Mouse (Mus musculus) CH12F3 (cell line): Measurements from ENCODE around the gene Hmox1.

Experiments used
- in situ Hi-C: fragments of 300-500 bp; cut with MboI; formaldehyde crosslinking; loops from 2 replicates; pipeline ENCODE4 v1.14.3; 2020; ENCODE audit warnings: low sequenced_read_pairs

Hmox1 gene

GRCm38 (mm10) chr8:75093399-75094156, at the start of gene Hmox1:
Hmox1 (plus strand) TSS chr8:75093621.
- in situ Hi-C loops = no loop called here

- in situ Hi-C loops = no loop called here
These were observed 47.1 kb upstream of the Hmox1 start for GRCm38 (mm10) chr8:75046303-75046702.

GRCm38 (mm10) chr8:75047784-75048183, 45.6 kb upstream of the Hmox1 start:
- in situ Hi-C loops = no loop called here

GRCm38 (mm10) chr8:75053342-75053741, 40.1 kb upstream of the Hmox1 start:
- in situ Hi-C loops = no loop called here

- in situ Hi-C loops = no loop called here
These were observed 37.7 kb upstream of the Hmox1 start for GRCm38 (mm10) chr8:75055673-75056072.

- in situ Hi-C loops = no loop called here
These were observed 33.4 kb upstream of the Hmox1 start for GRCm38 (mm10) chr8:75060022-75060421.

- in situ Hi-C loops = no loop called here
These were observed 32.6 kb upstream of the Hmox1 start for GRCm38 (mm10) chr8:75060815-75061214.

GRCm38 (mm10) chr8:75063290-75063689, 30.1 kb upstream of the Hmox1 start:
- in situ Hi-C loops = no loop called here

GRCm38 (mm10) chr8:75064790-75065189, 28.6 kb upstream of the Hmox1 start:
- in situ Hi-C loops = no loop called here

GRCm38 (mm10) chr8:75067287-75067686, 26.1 kb upstream of the Hmox1 start:
- in situ Hi-C loops = no loop called here

GRCm38 (mm10) chr8:75070297-75070696, 23.1 kb upstream of the Hmox1 start:
- in situ Hi-C loops = no loop called here

GRCm38 (mm10) chr8:75071627-75072346, 21.6 kb upstream of the Hmox1 start:
- in situ Hi-C loops = no loop called here

GRCm38 (mm10) chr8:75074876-75075275, 18.5 kb upstream of the Hmox1 start:
- in situ Hi-C loops = no loop called here

GRCm38 (mm10) chr8:75078215-75078614, 15.2 kb upstream of the Hmox1 start:
- in situ Hi-C loops = no loop called here

- in situ Hi-C loops = no loop called here
These were observed 14.6 kb upstream of the Hmox1 start for GRCm38 (mm10) chr8:75078851-75079250.

GRCm38 (mm10) chr8:75081364-75082040, 11.9 kb upstream of the Hmox1 start:
- in situ Hi-C loops = no loop called here

- in situ Hi-C loops = no loop called here
These were observed 11.1 kb upstream of the Hmox1 start for GRCm38 (mm10) chr8:75082181-75082805.

- in situ Hi-C loops = no loop called here
These were observed 9.6 kb upstream of the Hmox1 start for GRCm38 (mm10) chr8:75083846-75084245.

GRCm38 (mm10) chr8:75084382-75085064, 8.9 kb upstream of the Hmox1 start:
- in situ Hi-C loops = no loop called here

GRCm38 (mm10) chr8:75086002-75086401, 7.4 kb upstream of the Hmox1 start:
- in situ Hi-C loops = no loop called here

GRCm38 (mm10) chr8:75087127-75087526, 6.3 kb upstream of the Hmox1 start:
- in situ Hi-C loops = no loop called here
